Mouse (Mus musculus) brain, adult 2 months (tissue): Measurements from ENCODE around the gene Dynlt1f.
"Not testable (repeated sequence)": the region's sequence is repeated elsewhere in the genome, so short reads cannot be mapped to it uniquely, and the experiment has no call there.

Source experiments
- DNase-seq: peaks from one replicate; pipeline ENCODE4 v3.0.0; 2011; ENCODE audit warnings: low read depth, low spot score

Dynlt1f gene

GRCm38 (mm10) chr17:6661093-6661816, 5.6 kb upstream of the Dynlt1f start:
- DNase-seq = peak; percentile 11

- DNase-seq = not testable (repeated sequence)
These were observed 4.9 kb upstream of the Dynlt1f start for GRCm38 (mm10) chr17:6660589-6660988.

- not testable (repeated sequence) for DNase-seq
These were observed 3.1 kb upstream of the Dynlt1f start, which contains the start of gene Sytl3 for GRCm38 (mm10) chr17:6658801-6659200. Gene Sytl3, plus strand, starts transcription at chr17:6659093.

GRCm38 (mm10) chr17:6656471-6656870, 771 bp upstream of the Dynlt1f start:
- DNase-seq = not testable (repeated sequence)

GRCm38 (mm10) chr17:6655087-6655511, 601 bp downstream of the Dynlt1f start:
- DNase-seq = peak; percentile 90

GRCm38 (mm10) chr17:6653341-6653946, 2.3 kb downstream of the Dynlt1f start:
- DNase-seq = not testable (repeated sequence)

GRCm38 (mm10) chr17:6650904-6651565, 4.7 kb downstream of the Dynlt1f start:
- peak; percentile 59 for DNase-seq

GRCm38 (mm10) chr17:6647452-6647851, 8.2 kb downstream of the Dynlt1f start:
- not testable (repeated sequence) for DNase-seq

- not testable (repeated sequence) for DNase-seq
These were observed 8.9 kb downstream of the Dynlt1f start for GRCm38 (mm10) chr17:6646841-6647240.

- not testable (repeated sequence) for DNase-seq
These were observed 10.0 kb downstream of the Dynlt1f start for GRCm38 (mm10) chr17:6645668-6646067.

- DNase-seq = not testable (repeated sequence)
These were observed 11.0 kb downstream of the Dynlt1f start for GRCm38 (mm10) chr17:6644673-6645072.

- not testable (repeated sequence) for DNase-seq
These were observed 11.5 kb downstream of the Dynlt1f start for GRCm38 (mm10) chr17:6644210-6644609.

GRCm38 (mm10) chr17:6640771-6641429, 14.8 kb downstream of the Dynlt1f start:
- not testable (repeated sequence) for DNase-seq

GRCm38 (mm10) chr17:6640044-6640637, 15.6 kb downstream of the Dynlt1f start:
- not testable (repeated sequence) for DNase-seq

GRCm38 (mm10) chr17:6639486-6639885, 16.2 kb downstream of the Dynlt1f start:
- DNase-seq = not testable (repeated sequence)

GRCm38 (mm10) chr17:6638444-6638843, 17.3 kb downstream of the Dynlt1f start:
- not testable (repeated sequence) for DNase-seq

GRCm38 (mm10) chr17:6637434-6637833, 18.3 kb downstream of the Dynlt1f start:
- DNase-seq = not testable (repeated sequence)

- DNase-seq = no peak
These were observed 18.8 kb downstream of the Dynlt1f start for GRCm38 (mm10) chr17:6636861-6637260.

GRCm38 (mm10) chr17:6635781-6636180, 19.9 kb downstream of the Dynlt1f start:
- DNase-seq = not testable (repeated sequence)

- DNase-seq = not testable (repeated sequence)
These were observed 22.9 kb downstream of the Dynlt1f start for GRCm38 (mm10) chr17:6632850-6633249.

GRCm38 (mm10) chr17:6630398-6630797, 25.3 kb downstream of the Dynlt1f start:
- DNase-seq = not testable (repeated sequence)
